Mouse (Mus musculus) stomach, postnatal 0 days (tissue): Measurements from ENCODE around the gene Stag1.

Experiments
- CTCF ChIP-seq: IDR thresholded peaks from 2 replicates; pipeline ENCODE4 v1.5.1; 2016; ENCODE audit warnings: antibody characterized with exemption, low read depth, mild to moderate bottlenecking, moderate library complexity
- EP300 ChIP-seq: optimal IDR thresholded peaks from 2 replicates; pipeline ENCODE3; 2016; ENCODE audit warnings: antibody characterized with exemption

GRCm38 (mm10) chr9:100581543-100582492, 15.8 kb upstream of the Stag1 start:
- TF ChIP-seq CTCF (no peak), EP300 (no peak)
